In genomic region chr11:119979596-119980385, GRCm38 (mm10) we compare ENCODE assay signal across 19 mouse cellular contexts. TPM values are rescaled to one million over a fixed set of nuclear protein-coding genes. Genes with fewer than 3 reads are reported as not detected.
DNase-seq lines count a peak whose midpoint lies in the region; ATAC-seq and TF ChIP-seq lines count a peak whose summit lies in the region.
"Had no signal": no experiment of that assay in that cellular context is flagged by ENCODE, and none has a peak within 500 bp of the region (broad histone marks: within the 10 kb centered on the region; RNA-seq: fewer than 3 reads in every experiment).

No protein-coding gene starts in this region.

- H3K4me1 ChIP-seq in liver, adult 2 months (ENCODE audit: control insufficient read depth, insufficient read depth, low read length): peaks cover 14% of the 10 kb centered on the region
- no peaks in the 10 kb centered on the region; the same call in 1 of the 2 replicates for H3K4me1 ChIP-seq in liver, embryonic 11.5 days (replicated peaks; ENCODE audit: control insufficient read depth, insufficient read depth, low read length)
- no peaks in the 10 kb centered on the region for H3K4me1 ChIP-seq in stomach, postnatal 0 days (replicated peaks; ENCODE audit: control insufficient read depth, insufficient read depth)
- H3K4me1 ChIP-seq in hindbrain, embryonic 16.5 days (ENCODE audit: control insufficient read depth, insufficient read depth, low read depth, low read length): peaks cover 10% of the 10 kb centered on the region; the same call in 1 of the 2 replicates
- H3K4me1 ChIP-seq: forebrain, embryonic 15.5 days; midbrain, embryonic 12.5 days had no signal

- H3K9ac ChIP-seq in liver, adult 2 months (ENCODE audit: low read depth, low read length): no peak overlapping the region
- H3K9ac ChIP-seq in liver, embryonic 11.5 days (ENCODE audit: low read depth, low read length): no peak overlapping the region
- no peak overlapping the region for H3K9ac ChIP-seq in stomach, postnatal 0 days (ENCODE audit: low read length)
- H3K9ac ChIP-seq in hindbrain, embryonic 16.5 days (ENCODE audit: low read depth, low read length): no peak overlapping the region
- H3K9ac ChIP-seq: forebrain, embryonic 15.5 days; heart, embryonic 15.5 days; limb, embryonic 15.5 days; midbrain, embryonic 12.5 days had no signal

- peaks cover 5% of the 10 kb centered on the region; the same call in 1 of the 2 replicates for H3K36me3 ChIP-seq in liver, adult 2 months (ENCODE audit: control insufficient read depth, insufficient read depth, low read length)
- no peaks in the 10 kb centered on the region for H3K36me3 ChIP-seq in liver, embryonic 11.5 days (ENCODE audit: control insufficient read depth, insufficient read depth, low read length)
- peaks cover 16% of the 10 kb centered on the region for H3K36me3 ChIP-seq in stomach, postnatal 0 days (ENCODE audit: control insufficient read depth, insufficient read depth, low read length)
- no peaks in the 10 kb centered on the region for H3K36me3 ChIP-seq in hindbrain, embryonic 16.5 days (ENCODE audit: control insufficient read depth, insufficient read depth, low read length)
- H3K36me3 ChIP-seq: forebrain, embryonic 15.5 days; heart, embryonic 15.5 days; midbrain, embryonic 12.5 days had no signal

- 58% methylated on average over 10 of the region's 10 CpGs for WGBS in liver, adult 2 months
- 71% methylated on average over 10 of the region's 10 CpGs for WGBS in liver, embryonic 11.5 days
- 61% methylated on average over 10 of the region's 10 CpGs for WGBS in stomach, postnatal 0 days
- 83% methylated on average over 10 of the region's 10 CpGs for WGBS in hindbrain, embryonic 16.5 days

- no peak overlapping the region for H3K27ac ChIP-seq in liver, adult 2 months (replicated peaks; ENCODE audit: insufficient read depth, low read depth, low read length)
- H3K27ac ChIP-seq in liver, embryonic 11.5 days (ENCODE audit: low read depth, low read length): no peak overlapping the region
- H3K27ac ChIP-seq in stomach, postnatal 0 days (replicated peaks): peak overlapping the region; percentile 30; the same call in 1 of the 2 replicates
- no peak overlapping the region for H3K27ac ChIP-seq in hindbrain, embryonic 16.5 days (ENCODE audit: low read depth, low read length)
- H3K27ac ChIP-seq: embryonic facial prominence, embryonic 10.5 days; forebrain, embryonic 15.5 days; heart, embryonic 15.5 days; limb, embryonic 15.5 days; midbrain, embryonic 12.5 days had no signal

- H3K4me3 ChIP-seq in liver, adult 2 months (ENCODE audit: insufficient read depth, low read depth, low read length): no peak overlapping the region
- H3K4me3 ChIP-seq in liver, embryonic 11.5 days (ENCODE audit: low read depth, low read length): no peak overlapping the region
- no peak overlapping the region for H3K4me3 ChIP-seq in stomach, postnatal 0 days (ENCODE audit: low read depth, low read length)
- H3K4me3 ChIP-seq in hindbrain, embryonic 16.5 days (ENCODE audit: low read length): no peak overlapping the region
- H3K4me3 ChIP-seq: embryonic facial prominence, embryonic 10.5 days; erythroblast, embryonic 14.5 days; forebrain, embryonic 15.5 days; heart, embryonic 15.5 days; limb, embryonic 15.5 days; midbrain, embryonic 12.5 days had no signal

- no peak for TF ChIP-seq POLR2A in liver, adult 2 months (IDR thresholded peaks at IDR 0.05; ENCODE audit: extremely low read depth, insufficient read depth, low read length)

- ATAC-seq in liver, embryonic 11.5 days (replicated peaks; ENCODE audit: low FRiP score): no peak
- 0 out of 2 replicates have a peak, but pooled peaks have one; percentile 2 for ATAC-seq in stomach, postnatal 0 days (ENCODE audit: low FRiP score, low TSS enrichment)
- no peak for ATAC-seq in hindbrain, embryonic 16.5 days
- ATAC-seq: forebrain, embryonic 15.5 days; inflammation-experienced regulatory T-cells, adult 6 months had no signal

- TF ChIP-seq EP300 in stomach, postnatal 0 days (optimal IDR thresholded peaks at IDR 0.05): no peak

- no peaks in the 10 kb centered on the region for H3K27me3 ChIP-seq in liver, adult 2 months (ENCODE audit: control insufficient read depth, insufficient read depth, low read length)
- H3K27me3 ChIP-seq in liver, embryonic 11.5 days (replicated peaks; ENCODE audit: control insufficient read depth, insufficient read depth, low read length): no peaks in the 10 kb centered on the region
- H3K27me3 ChIP-seq in stomach, postnatal 0 days (ENCODE audit: control insufficient read depth, insufficient read depth, low read length): no peaks in the 10 kb centered on the region
- H3K27me3 ChIP-seq in hindbrain, embryonic 16.5 days (replicated peaks; ENCODE audit: control insufficient read depth, insufficient read depth, low read length): no peaks in the 10 kb centered on the region
- H3K27me3 ChIP-seq: forebrain, embryonic 15.5 days; heart, embryonic 15.5 days; limb, embryonic 15.5 days; midbrain, embryonic 12.5 days had no signal

- peak; percentile 63 for DNase-seq in liver, adult 2 months (ENCODE audit: extremely low read depth, low read depth, low spot score)
- no peak for DNase-seq in liver, embryonic 11.5 days (ENCODE audit: low spot score)
- peak; percentile 90 for DNase-seq in adipocyte (ENCODE audit: low spot score)
- DNase-seq in kidney, adult 9 months: peak; percentile 76
- DNase-seq in stomach, postnatal 0 days (ENCODE audit: low spot score): no peak
- DNase-seq in spleen, postnatal 36 days (ENCODE audit: low spot score in 2 of 2): no peak
- DNase-seq: adrenal gland, adult 2 months; cerebellum, adult 11-12 months; lung, adult 18-20 months; retina, postnatal 1 day; thymus, adult 2 months had no signal

- H3K9me3 ChIP-seq in liver, embryonic 11.5 days (ENCODE audit: control insufficient read depth, low read length): no peaks in the 10 kb centered on the region
- no peaks in the 10 kb centered on the region for H3K9me3 ChIP-seq in stomach, postnatal 0 days (ENCODE audit: control insufficient read depth, low read length)
- H3K9me3 ChIP-seq in hindbrain, embryonic 16.5 days (ENCODE audit: control insufficient read depth, low read length): no peaks in the 10 kb centered on the region
- H3K9me3 ChIP-seq: embryonic facial prominence, embryonic 10.5 days; forebrain, embryonic 15.5 days; heart, embryonic 15.5 days; limb, embryonic 15.5 days; midbrain, embryonic 12.5 days had no signal

- no peak for TF ChIP-seq CTCF in liver, adult 2 months (IDR thresholded peaks at IDR 0.05; ENCODE audit: low read depth, low read length)
- no peak for TF ChIP-seq CTCF in stomach, postnatal 0 days (IDR thresholded peaks at IDR 0.05; ENCODE audit: low read depth)

- no peak overlapping the region for H3K4me2 ChIP-seq in liver, embryonic 11.5 days
- no peak overlapping the region for H3K4me2 ChIP-seq in stomach, postnatal 0 days (replicated peaks; ENCODE audit: low read depth)
- H3K4me2 ChIP-seq in hindbrain, embryonic 16.5 days (ENCODE audit: low read length): no peak overlapping the region
- H3K4me2 ChIP-seq: forebrain, embryonic 15.5 days; heart, embryonic 15.5 days; limb, embryonic 15.5 days; midbrain, embryonic 12.5 days had no signal

- peaks cover 5% of the 10 kb centered on the region; the same call in 1 of the 2 replicates for H3K79me2 ChIP-seq in liver, adult 2 months (ENCODE audit: control insufficient read depth, insufficient read depth, low read length)

RNA-seq across cellular contexts. Expression of gene Baiap2, which starts 37.2 kb away (rescaled TPM):
- total RNA-seq in liver, adult 2 months (2014; rRNA removed): 11.6 and 16.2 TPM in 2 replicates
- 45.6 and 59.4 TPM in 2 replicates for polyA plus RNA-seq in liver, adult 2 months (2012; rRNA removed)
- polyA plus RNA-seq in liver, embryonic 11.5 days (2014; fragmentation: Nextera tagmentation; extraction: Ambion mirVana): 9.7 and 10.2 TPM in 2 replicates
- 35.1 and 39.2 TPM in 2 replicates for polyA plus RNA-seq in stomach, postnatal 0 days (2015; fragmentation: Nextera tagmentation; extraction: Ambion mirVana)
- 22.8 and 23.9 TPM in 2 replicates for polyA plus RNA-seq in hindbrain, embryonic 16.5 days (2015; fragmentation: Nextera tagmentation; extraction: Ambion mirVana)

Comparison
In these comparisons a context has a peak if more than half of its experiments do, and no peak if none do; other contexts are left out.
1. DNase-seq: peak in liver, adult 2 months (single experiment), adipocyte (single experiment) and kidney, adult 9 months (single experiment); none in liver, embryonic 11.5 days (single experiment), stomach, postnatal 0 days (single experiment) and spleen, postnatal 36 days (0 of 2).